Mouse (Mus musculus): ENCODE measurements around the gene Elovl7. TPM values are rescaled to one million over a fixed set of nuclear protein-coding genes. Genes with fewer than 3 reads are reported as not detected.

Gene Elovl7
- polyA plus RNA-seq, 1 experiment from 2014 or later = 14.3 TPM

DNA sequence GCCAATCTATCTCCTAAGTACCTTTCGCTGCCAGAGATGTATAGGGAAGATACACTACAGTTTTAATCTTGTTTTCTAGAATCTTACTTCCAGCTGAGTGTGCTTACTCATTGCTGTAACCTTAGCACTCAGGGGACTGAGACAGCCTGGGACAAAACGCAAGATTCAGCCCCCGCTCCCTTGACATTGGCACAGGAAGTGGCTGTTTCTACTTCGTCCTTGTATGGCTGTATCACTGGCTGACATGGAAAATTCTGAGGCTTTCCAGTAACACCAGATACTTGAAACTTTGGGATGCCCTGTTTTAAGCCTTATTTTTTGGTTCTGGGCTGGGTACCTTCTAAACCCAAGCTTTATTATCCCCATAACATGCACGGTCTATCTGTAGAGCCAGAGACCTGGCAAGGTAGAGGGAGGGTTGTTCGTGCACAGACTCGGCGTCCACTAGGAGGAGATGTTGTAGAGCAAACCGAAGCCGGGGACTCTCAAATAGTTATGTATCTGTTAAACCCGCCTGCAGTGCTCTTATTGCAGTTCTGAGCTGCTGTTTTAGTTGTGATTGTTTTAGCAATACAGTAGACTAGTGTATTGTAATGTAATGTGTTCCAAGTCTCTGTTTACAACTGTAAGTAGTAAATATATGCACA is 23.0 kb upstream of the Elovl7 start:
- H3K27me3 ChIP-seq (ENCODE audit: control insufficient read depth, insufficient read depth, low read length) = no peaks in the 10 kb centered on the region
- ATAC-seq (ENCODE audit: low FRiP score, low TSS enrichment) = peak; percentile 57; the same call in 1 of the 2 replicates
- H3K4me1 ChIP-seq (ENCODE audit: control insufficient read depth, insufficient read depth, low read length) = no peaks in the 10 kb centered on the region
- peaks cover 22% of the 10 kb centered on the region for H3K36me3 ChIP-seq (ENCODE audit: control insufficient read depth, insufficient read depth, low read length)
- no peak overlapping the region for H3K4me3 ChIP-seq (ENCODE audit: low read length)
- no peak overlapping the region for H3K9ac ChIP-seq (ENCODE audit: low read depth, low read length)
- H3K4me2 ChIP-seq (replicated peaks; ENCODE audit: low read depth, low read length) = no peak overlapping the region
- H3K9me3 ChIP-seq (ENCODE audit: control insufficient read depth, low read length) = no peaks in the 10 kb centered on the region
- no peak overlapping the region for H3K27ac ChIP-seq (ENCODE audit: low read depth, low read length)
- WGBS = 58% methylated on average over 11 of the region's 11 CpGs

GRCm38 (mm10) chr13:108195474-108195873 is 18.7 kb upstream of the Elovl7 start:
- ATAC-seq (ENCODE audit: low FRiP score, low TSS enrichment) = no peak
- WGBS = 85% methylated on average over 6 of the region's 6 CpGs
- peaks cover 18% of the 10 kb centered on the region for H3K36me3 ChIP-seq (ENCODE audit: control insufficient read depth, insufficient read depth, low read length)
- H3K9ac ChIP-seq (ENCODE audit: low read depth, low read length) = no peak overlapping the region
- H3K27me3 ChIP-seq (ENCODE audit: control insufficient read depth, insufficient read depth, low read length) = no peaks in the 10 kb centered on the region
- no peak overlapping the region for H3K27ac ChIP-seq (ENCODE audit: low read depth, low read length)
- no peaks in the 10 kb centered on the region for H3K9me3 ChIP-seq (ENCODE audit: control insufficient read depth, low read length)
- H3K4me2 ChIP-seq (replicated peaks; ENCODE audit: low read depth, low read length) = no peak overlapping the region
- H3K4me3 ChIP-seq (ENCODE audit: low read length) = no peak overlapping the region
- H3K4me1 ChIP-seq (ENCODE audit: control insufficient read depth, insufficient read depth, low read length) = no peaks in the 10 kb centered on the region

DNA sequence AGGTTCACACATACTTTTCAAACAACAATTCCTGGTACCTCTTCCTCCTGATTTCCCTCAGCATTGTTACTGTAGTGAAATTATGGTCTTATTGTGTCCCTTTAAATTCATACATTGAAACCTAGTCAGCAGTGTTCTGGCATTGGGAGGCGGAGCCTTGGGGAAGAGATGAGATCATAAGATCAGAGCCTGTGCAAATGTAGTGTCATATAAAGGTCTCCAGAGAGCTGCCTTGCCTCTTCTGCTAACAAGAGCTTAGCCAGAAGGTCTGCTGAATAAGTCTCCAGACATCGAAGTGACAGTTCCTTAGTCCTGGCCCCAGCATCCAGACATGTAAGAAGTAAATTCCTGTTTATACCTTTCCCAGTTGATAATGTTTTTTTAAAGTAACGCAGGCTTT is 9.3 kb upstream of the Elovl7 start:
- 87% methylated on average over 3 of the region's 3 CpGs for WGBS
- no peaks in the 10 kb centered on the region for H3K9me3 ChIP-seq (ENCODE audit: control insufficient read depth, low read length)
- H3K4me1 ChIP-seq (ENCODE audit: control insufficient read depth, insufficient read depth, low read length) = no peaks in the 10 kb centered on the region
- no peak overlapping the region for H3K27ac ChIP-seq (ENCODE audit: low read depth, low read length)
- no peaks in the 10 kb centered on the region for H3K27me3 ChIP-seq (ENCODE audit: control insufficient read depth, insufficient read depth, low read length)
- no peak for ATAC-seq (ENCODE audit: low FRiP score, low TSS enrichment)
- no peak overlapping the region for H3K9ac ChIP-seq (ENCODE audit: low read depth, low read length)
- H3K4me3 ChIP-seq (ENCODE audit: low read length) = no peak overlapping the region
- H3K4me2 ChIP-seq (replicated peaks; ENCODE audit: low read depth, low read length) = no peak overlapping the region
- no peaks in the 10 kb centered on the region for H3K36me3 ChIP-seq (ENCODE audit: control insufficient read depth, insufficient read depth, low read length)

GRCm38 (mm10) chr13:108207447-108207846 is 6.8 kb upstream of the Elovl7 start:
- Histone ChIP-seq H3K4me2 (replicated peaks; ENCODE audit: low read depth, low read length) (no peak overlapping the region), H3K4me1 (ENCODE audit: control insufficient read depth, insufficient read depth, low read length) (no peaks in the 10 kb centered on the region), H3K27me3 (ENCODE audit: control insufficient read depth, insufficient read depth, low read length) (no peaks in the 10 kb centered on the region), H3K9me3 (ENCODE audit: control insufficient read depth, low read length) (no peaks in the 10 kb centered on the region), H3K9ac (ENCODE audit: low read depth, low read length) (no peak overlapping the region), H3K36me3 (ENCODE audit: control insufficient read depth, insufficient read depth, low read length) (no peaks in the 10 kb centered on the region), H3K27ac (ENCODE audit: low read depth, low read length) (no peak overlapping the region), H3K4me3 (ENCODE audit: low read length) (no peak overlapping the region)
- ATAC-seq (ENCODE audit: low FRiP score, low TSS enrichment) = no peak
- 68% methylated on average over 2 of the region's 2 CpGs for WGBS

DNA sequence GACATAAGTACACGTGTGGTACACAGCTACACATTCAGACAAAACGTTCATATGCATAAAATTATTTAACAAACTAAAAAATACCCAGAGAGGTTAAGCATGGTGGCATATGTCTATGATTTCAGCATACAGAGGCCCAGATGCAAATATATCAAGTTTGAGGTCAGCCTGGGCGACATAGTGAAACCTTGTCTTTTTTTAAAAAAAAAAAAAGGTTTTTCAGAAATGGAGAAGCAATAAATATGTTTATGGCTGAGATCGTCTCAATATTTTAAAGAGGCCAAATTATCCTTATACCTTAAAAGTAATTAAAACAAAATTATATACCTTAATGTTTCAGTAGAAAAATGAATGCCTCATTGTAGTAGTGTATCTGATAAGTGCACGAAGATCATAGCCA is 6.1 kb upstream of the Elovl7 start:
- Histone ChIP-seq H3K27ac (ENCODE audit: low read depth, low read length) (no peak overlapping the region), H3K9me3 (ENCODE audit: control insufficient read depth, low read length) (no peaks in the 10 kb centered on the region), H3K4me3 (ENCODE audit: low read length) (no peak overlapping the region), H3K9ac (ENCODE audit: low read depth, low read length) (no peak overlapping the region), H3K36me3 (ENCODE audit: control insufficient read depth, insufficient read depth, low read length) (no peaks in the 10 kb centered on the region), H3K4me1 (ENCODE audit: control insufficient read depth, insufficient read depth, low read length) (no peaks in the 10 kb centered on the region), H3K27me3 (ENCODE audit: control insufficient read depth, insufficient read depth, low read length) (no peaks in the 10 kb centered on the region), H3K4me2 (replicated peaks; ENCODE audit: low read depth, low read length) (no peak overlapping the region)
- no peak for ATAC-seq (ENCODE audit: low FRiP score, low TSS enrichment)
- 62% methylated on average over 5 of the region's 5 CpGs for WGBS

- Histone ChIP-seq H3K4me3 (ENCODE audit: low read length) (no peak overlapping the region), H3K9me3 (ENCODE audit: control insufficient read depth, low read length) (no peaks in the 10 kb centered on the region), H3K4me2 (replicated peaks; ENCODE audit: low read depth, low read length) (no peak overlapping the region), H3K27me3 (ENCODE audit: control insufficient read depth, insufficient read depth, low read length) (peaks cover 7% of the 10 kb centered on the region), H3K4me1 (ENCODE audit: control insufficient read depth, insufficient read depth, low read length) (no peaks in the 10 kb centered on the region), H3K9ac (ENCODE audit: low read depth, low read length) (no peak overlapping the region), H3K36me3 (ENCODE audit: control insufficient read depth, insufficient read depth, low read length) (no peaks in the 10 kb centered on the region), H3K27ac (ENCODE audit: low read depth, low read length) (no peak overlapping the region)
- WGBS = 89% methylated on average over 8 of the region's 8 CpGs
- ATAC-seq (ENCODE audit: low FRiP score, low TSS enrichment) = no peak
These were observed 3.2 kb upstream of the Elovl7 start for GRCm38 (mm10) chr13:108210960-108211359.

DNA sequence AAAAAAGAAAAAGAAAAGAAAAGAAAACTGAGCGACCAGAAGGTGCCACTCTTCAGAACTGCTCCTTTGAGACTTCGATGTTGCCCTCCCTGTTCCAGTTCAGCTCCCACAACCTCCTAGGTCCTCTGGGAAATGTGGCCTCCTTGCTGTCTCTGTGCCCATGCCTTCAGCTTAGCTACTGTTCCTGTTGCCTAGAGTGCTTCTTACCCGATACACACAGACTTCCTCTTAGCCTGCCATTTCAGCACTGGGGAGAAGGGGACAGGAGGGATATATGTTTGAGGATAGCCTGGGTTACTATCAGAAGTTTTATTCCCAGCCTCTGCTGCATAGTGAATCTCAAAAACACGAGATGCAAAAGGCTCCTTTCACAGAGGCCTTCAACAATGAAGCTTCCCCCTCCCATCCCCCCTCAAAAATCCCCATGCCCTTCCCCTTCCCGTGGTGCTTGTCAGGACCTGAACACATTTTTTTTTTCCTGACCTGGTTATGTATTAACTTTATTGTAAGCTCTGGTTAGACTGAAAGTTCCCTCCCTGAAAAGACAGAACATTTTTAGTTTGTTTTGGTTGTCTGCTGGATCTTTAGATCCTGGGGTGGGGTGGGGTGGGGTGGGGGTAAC is 1.7 kb upstream of the Elovl7 start:
- H3K27me3 ChIP-seq (ENCODE audit: control insufficient read depth, insufficient read depth, low read length) = peaks cover 13% of the 10 kb centered on the region

DNA sequence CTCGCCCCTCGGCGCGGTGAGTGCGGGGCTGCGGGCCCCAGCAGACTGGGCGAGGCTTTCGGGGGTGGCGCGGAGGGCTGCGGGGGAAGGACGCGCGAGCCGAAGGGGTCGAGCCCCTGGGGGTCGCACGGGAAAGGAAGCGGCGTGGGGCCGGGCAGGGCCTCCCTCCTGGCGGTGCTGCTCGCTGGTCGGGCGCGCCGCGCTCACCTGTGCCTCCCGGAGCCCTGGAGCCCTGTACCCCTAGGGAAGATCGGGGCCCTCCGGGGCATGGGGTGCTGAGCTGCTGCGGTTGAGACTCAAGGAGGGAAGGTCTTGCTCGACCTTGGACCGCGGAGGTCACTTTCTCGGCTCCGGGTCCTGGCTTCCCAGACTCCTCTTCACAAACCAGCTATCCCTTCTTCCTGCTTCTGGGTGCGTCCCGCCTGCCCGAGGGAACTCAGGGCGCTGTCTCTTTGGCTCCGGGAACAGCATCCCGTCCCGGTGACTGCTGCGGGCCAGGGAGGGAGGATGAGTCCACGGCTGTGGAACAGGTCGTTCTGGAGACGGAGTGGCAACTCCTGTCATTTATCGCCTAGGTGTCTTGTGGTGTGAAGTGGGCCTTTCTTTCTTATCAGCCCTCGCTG is 392 bp downstream of the Elovl7 start:
- ATAC-seq (ENCODE audit: low FRiP score, low TSS enrichment) = peak; percentile 85
- under 1% methylated on average over 41 of the region's 50 CpGs for WGBS
- Histone ChIP-seq H3K27me3 (ENCODE audit: control insufficient read depth, insufficient read depth, low read length) (peaks cover 16% of the 10 kb centered on the region), H3K4me1 (ENCODE audit: control insufficient read depth, insufficient read depth, low read length) (no peaks in the 10 kb centered on the region), H3K27ac (ENCODE audit: low read depth, low read length) (no peak overlapping the region), H3K4me3 (ENCODE audit: low read length) (peak overlapping the region; percentile 74), H3K36me3 (ENCODE audit: control insufficient read depth, insufficient read depth, low read length) (no peaks in the 10 kb centered on the region), H3K4me2 (replicated peaks; ENCODE audit: low read depth, low read length) (peak overlapping the region; percentile 100), H3K9me3 (ENCODE audit: control insufficient read depth, low read length) (no peaks in the 10 kb centered on the region), H3K9ac (ENCODE audit: low read depth, low read length) (peak overlapping the region; percentile 71)

More for the DNA sequence above, 1.7 kb upstream of the Elovl7 start:
- WGBS = 56% methylated on average over 5 of the region's 5 CpGs
- no peak overlapping the region for H3K4me2 ChIP-seq (replicated peaks; ENCODE audit: low read depth, low read length)
- no peaks in the 10 kb centered on the region for H3K36me3 ChIP-seq (ENCODE audit: control insufficient read depth, insufficient read depth, low read length)
- H3K4me1 ChIP-seq (ENCODE audit: control insufficient read depth, insufficient read depth, low read length) = no peaks in the 10 kb centered on the region
- H3K27ac ChIP-seq (ENCODE audit: low read depth, low read length) = no peak overlapping the region
- no peaks in the 10 kb centered on the region for H3K9me3 ChIP-seq (ENCODE audit: control insufficient read depth, low read length)
- no peak overlapping the region for H3K9ac ChIP-seq (ENCODE audit: low read depth, low read length)
- no peak overlapping the region for H3K4me3 ChIP-seq (ENCODE audit: low read length)
- ATAC-seq (ENCODE audit: low FRiP score, low TSS enrichment) = no peak

- peaks cover 16% of the 10 kb centered on the region for H3K27me3 ChIP-seq (ENCODE audit: control insufficient read depth, insufficient read depth, low read length)
- no peak for ATAC-seq (ENCODE audit: low FRiP score, low TSS enrichment)
- no peak overlapping the region for H3K27ac ChIP-seq (ENCODE audit: low read depth, low read length)
- peak overlapping the region; percentile 100 for H3K4me2 ChIP-seq (replicated peaks; ENCODE audit: low read depth, low read length)
- no peaks in the 10 kb centered on the region for H3K9me3 ChIP-seq (ENCODE audit: control insufficient read depth, low read length)
- WGBS = 3% methylated on average over 12 of the region's 12 CpGs
- H3K36me3 ChIP-seq (ENCODE audit: control insufficient read depth, insufficient read depth, low read length) = no peaks in the 10 kb centered on the region
- H3K4me1 ChIP-seq (ENCODE audit: control insufficient read depth, insufficient read depth, low read length) = no peaks in the 10 kb centered on the region
- H3K9ac ChIP-seq (ENCODE audit: low read depth, low read length) = peak overlapping the region; percentile 71
- H3K4me3 ChIP-seq (ENCODE audit: low read length) = peak overlapping the region; percentile 74
These were observed 1.1 kb downstream of the Elovl7 start for GRCm38 (mm10) chr13:108215231-108215780.

Data from kidney, embryonic 14.5 days (tissue).